Mouse (Mus musculus) E14TG2a.4 (cell line): Measurements from ENCODE around the gene Als2cl.

Experiments
- H3K27me3 ChIP-seq: 2 replicates; pipeline ENCODE4 v1.6.1; 2014; ENCODE audit warnings: low read length, control low read depth; ENCODE audit not compliant: insufficient read depth
- H3K36me3 ChIP-seq: 2 replicates; pipeline ENCODE4 v1.6.1; 2014; ENCODE audit warnings: low read length, control low read depth; ENCODE audit not compliant: insufficient read depth
- H3K4me1 ChIP-seq: replicated peaks from 2 replicates; pipeline ENCODE4 v1.6.1; 2014; ENCODE audit warnings: low read depth, low read length, control low read depth
- H3K4me3 ChIP-seq: replicated peaks from 2 replicates; pipeline ENCODE4 v1.5.1; 2014; ENCODE audit warnings: mild to moderate bottlenecking, low read length
- H3K9me3 ChIP-seq: 2 replicates; pipeline ENCODE4 v1.6.1; 2014; ENCODE audit warnings: low read length, control low read depth
- CTCF ChIP-seq: conservative IDR thresholded peaks from 2 replicates; pipeline ENCODE4 v1.5.1; 2014; ENCODE audit warnings: low read length
- NANOG ChIP-seq: IDR thresholded peaks from 2 replicates; pipeline ENCODE4 v1.6.1; 2014; ENCODE audit warnings: borderline replicate concordance, low read length, mixed read lengths
- POU5F1 ChIP-seq: IDR thresholded peaks from 2 replicates; pipeline ENCODE4 v1.6.1; 2014; ENCODE audit warnings: low read length, borderline replicate concordance

The Als2cl gene

GRCm38 (mm10) chr9:110945343-110945742, 65.7 kb downstream of the Als2cl start:
- Histone ChIP-seq H3K36me3 (peaks cover 44% of the 10 kb centered on the region), H3K4me3 (peak overlapping the region; percentile 87), H3K9me3 (no peaks in the 10 kb centered on the region), H3K27me3 (no peaks in the 10 kb centered on the region), H3K4me1 (peaks cover 39% of the 10 kb centered on the region)
- TF ChIP-seq POU5F1 (no peak), NANOG (no peak), CTCF (no peak)

- TF ChIP-seq CTCF (no peak), POU5F1 (no peak), NANOG (no peak)
- Histone ChIP-seq H3K36me3 (peaks cover 38% of the 10 kb centered on the region), H3K9me3 (no peaks in the 10 kb centered on the region), H3K4me3 (peak within 1 kb of the TSS; percentile 87), H3K27me3 (no peaks in the 10 kb centered on the region), H3K4me1 (peaks cover 41% of the 10 kb centered on the region)
Observed at GRCm38 (mm10) chr9:110945926-110946325, 66.3 kb downstream of the Als2cl start, which contains the start of gene Tdgf1. Gene Tdgf1 (minus strand): TSS chr9:110946158.

- Histone ChIP-seq H3K36me3 (peaks cover 32% of the 10 kb centered on the region), H3K4me1 (peaks cover 36% of the 10 kb centered on the region), H3K27me3 (no peaks in the 10 kb centered on the region), H3K9me3 (no peaks in the 10 kb centered on the region), H3K4me3 (peak overlapping the region; percentile 87)
- TF ChIP-seq CTCF (no peak), POU5F1 (no peak)
Observed at GRCm38 (mm10) chr9:110946548-110947044, 66.9 kb downstream of the Als2cl start.

- TF ChIP-seq NANOG = peak; percentile 82
- TF ChIP-seq CTCF = no peak
- no peaks in the 10 kb centered on the region for H3K27me3 ChIP-seq
- H3K4me3 ChIP-seq = peak overlapping the region; percentile 87
- H3K4me1 ChIP-seq = peaks cover 36% of the 10 kb centered on the region
- H3K9me3 ChIP-seq = no peaks in the 10 kb centered on the region
- peaks cover 25% of the 10 kb centered on the region for H3K36me3 ChIP-seq
Observed at GRCm38 (mm10) chr9:110947261-110947661, 67.6 kb downstream of the Als2cl start.

- TF ChIP-seq NANOG = peak; percentile 86
- TF ChIP-seq POU5F1 = no peak; the same call in 1 of the 2 replicates
- Histone ChIP-seq H3K9me3 (no peaks in the 10 kb centered on the region), H3K4me1 (peaks cover 39% of the 10 kb centered on the region), H3K36me3 (peaks cover 19% of the 10 kb centered on the region), H3K4me3 (peak overlapping the region; percentile 63), H3K27me3 (no peaks in the 10 kb centered on the region)
Observed at GRCm38 (mm10) chr9:110947900-110948299, 68.2 kb downstream of the Als2cl start.

- Histone ChIP-seq H3K9me3 (no peaks in the 10 kb centered on the region), H3K4me3 (peak overlapping the region; percentile 21), H3K4me1 (peaks cover 42% of the 10 kb centered on the region), H3K27me3 (no peaks in the 10 kb centered on the region), H3K36me3 (peaks cover 10% of the 10 kb centered on the region)
- TF ChIP-seq POU5F1 = no peak
- no peak for TF ChIP-seq CTCF
- no peak for TF ChIP-seq NANOG
Observed at GRCm38 (mm10) chr9:110948813-110949310, 69.2 kb downstream of the Als2cl start.

GRCm38 (mm10) chr9:110950109-110950508, 70.4 kb downstream of the Als2cl start:
- TF ChIP-seq NANOG = no peak
- TF ChIP-seq CTCF = no peak
- no peaks in the 10 kb centered on the region for H3K27me3 ChIP-seq

More at GRCm38 (mm10) chr9:110950109-110950508, 70.4 kb downstream of the Als2cl start:
- no peaks in the 10 kb centered on the region for H3K9me3 ChIP-seq
- peaks cover 54% of the 10 kb centered on the region for H3K4me1 ChIP-seq
- no peaks in the 10 kb centered on the region for H3K36me3 ChIP-seq
- 0 out of 2 replicates have a peak overlapping the region, but pooled peaks have one; percentile 35 for H3K4me3 ChIP-seq
